Mouse (Mus musculus): ENCODE data around the gene Zfp90. TPM values are rescaled to one million over a fixed set of nuclear protein-coding genes. Genes with fewer than 3 reads are reported as not detected.

The Zfp90 gene
- polyA plus RNA-seq, 1 experiment from 2014 or later: 19.6 TPM

- Histone ChIP-seq H3K27me3 (ENCODE audit: insufficient read depth, low read length) (no peaks in the 10 kb centered on the region), H3K36me3 (ENCODE audit: insufficient read depth) (no peaks in the 10 kb centered on the region), H3K9ac (no peak overlapping the region), H3K4me1 (ENCODE audit: insufficient read depth) (no peaks in the 10 kb centered on the region), H3K4me2 (no peak overlapping the region), H3K27ac (ENCODE audit: low read depth) (no peak overlapping the region), H3K9me3 (ENCODE audit: low read depth, low read length) (no peaks in the 10 kb centered on the region), H3K4me3 (ENCODE audit: low read depth, low read length) (no peak overlapping the region)
- ATAC-seq (ENCODE audit: insufficient read depth) (no peak), DNase-seq (no peak)
- WGBS: 51% methylated on average over 12 of the region's 12 CpGs
- no peak for TF ChIP-seq CTCF (IDR thresholded peaks at IDR 0.05; ENCODE audit: low read depth)
Measured at GRCm38 (mm10) chr8:106452701-106453481, 37.8 kb downstream of the Zfp90 start.

- Histone ChIP-seq H3K4me1 (ENCODE audit: insufficient read depth) (no peaks in the 10 kb centered on the region), H3K4me3 (ENCODE audit: low read depth, low read length) (no peak overlapping the region), H3K9ac (no peak overlapping the region), H3K27ac (ENCODE audit: low read depth) (no peak overlapping the region), H3K36me3 (ENCODE audit: insufficient read depth) (no peaks in the 10 kb centered on the region), H3K9me3 (ENCODE audit: low read depth, low read length) (no peaks in the 10 kb centered on the region), H3K4me2 (no peak overlapping the region), H3K27me3 (ENCODE audit: insufficient read depth, low read length) (no peaks in the 10 kb centered on the region)
- no peak for TF ChIP-seq CTCF (IDR thresholded peaks at IDR 0.05; ENCODE audit: low read depth)
- 54% methylated on average over 11 of the region's 11 CpGs for WGBS
- no peak for ATAC-seq (ENCODE audit: insufficient read depth)
- peak; percentile 12 for DNase-seq
Measured at GRCm38 (mm10) chr8:106454036-106454435, 38.9 kb downstream of the Zfp90 start.

GRCm38 (mm10) chr8:106462131-106462530, 47.0 kb downstream of the Zfp90 start:
- DNase-seq (no peak), ATAC-seq (ENCODE audit: insufficient read depth) (no peak)
- H3K4me2 ChIP-seq: no peak overlapping the region
- no peaks in the 10 kb centered on the region for H3K36me3 ChIP-seq (ENCODE audit: insufficient read depth)
- H3K9ac ChIP-seq: no peak overlapping the region
- no peaks in the 10 kb centered on the region for H3K4me1 ChIP-seq (ENCODE audit: insufficient read depth)
- no peaks in the 10 kb centered on the region for H3K9me3 ChIP-seq (ENCODE audit: low read depth, low read length)
- H3K27ac ChIP-seq (ENCODE audit: low read depth): no peak overlapping the region
- no peak overlapping the region for H3K4me3 ChIP-seq (ENCODE audit: low read depth, low read length)
- no peak for TF ChIP-seq CTCF (IDR thresholded peaks at IDR 0.05; ENCODE audit: low read depth)
- H3K27me3 ChIP-seq (ENCODE audit: insufficient read depth, low read length): no peaks in the 10 kb centered on the region
- 49% methylated on average over 5 of the region's 5 CpGs for WGBS

GRCm38 (mm10) chr8:106463795-106464194, 48.7 kb downstream of the Zfp90 start:
- ATAC-seq (ENCODE audit: insufficient read depth): no peak
- WGBS: 72% methylated on average over 6 of the region's 6 CpGs

GRCm38 (mm10) chr8:106469485-106469884, 54.4 kb downstream of the Zfp90 start:
- WGBS: 35% methylated on average over 7 of the region's 7 CpGs
- DNase-seq (no peak), ATAC-seq (ENCODE audit: insufficient read depth) (no peak)
- no peak overlapping the region for H3K4me3 ChIP-seq (ENCODE audit: low read depth, low read length)
- H3K27me3 ChIP-seq (ENCODE audit: insufficient read depth, low read length): no peaks in the 10 kb centered on the region
- TF ChIP-seq CTCF (IDR thresholded peaks at IDR 0.05; ENCODE audit: low read depth): no peak
- H3K4me2 ChIP-seq: no peak overlapping the region
- H3K4me1 ChIP-seq (ENCODE audit: insufficient read depth): no peaks in the 10 kb centered on the region
- no peak overlapping the region for H3K9ac ChIP-seq
- H3K27ac ChIP-seq (ENCODE audit: low read depth): no peak overlapping the region
- no peaks in the 10 kb centered on the region for H3K36me3 ChIP-seq (ENCODE audit: insufficient read depth)
- H3K9me3 ChIP-seq (ENCODE audit: low read depth, low read length): no peaks in the 10 kb centered on the region

More at GRCm38 (mm10) chr8:106463795-106464194, 48.7 kb downstream of the Zfp90 start:
- Histone ChIP-seq H3K27ac (ENCODE audit: low read depth) (no peak overlapping the region), H3K27me3 (ENCODE audit: insufficient read depth, low read length) (no peaks in the 10 kb centered on the region), H3K4me3 (ENCODE audit: low read depth, low read length) (no peak overlapping the region), H3K9ac (no peak overlapping the region), H3K4me1 (ENCODE audit: insufficient read depth) (no peaks in the 10 kb centered on the region), H3K4me2 (no peak overlapping the region), H3K36me3 (ENCODE audit: insufficient read depth) (no peaks in the 10 kb centered on the region), H3K9me3 (ENCODE audit: low read depth, low read length) (no peaks in the 10 kb centered on the region)
- DNase-seq: no peak
- TF ChIP-seq CTCF (IDR thresholded peaks at IDR 0.05; ENCODE audit: low read depth): no peak

- TF ChIP-seq CTCF (IDR thresholded peaks at IDR 0.05; ENCODE audit: low read depth): no peak
- Histone ChIP-seq H3K4me2 (no peak overlapping the region), H3K27me3 (ENCODE audit: insufficient read depth, low read length) (no peaks in the 10 kb centered on the region), H3K9me3 (ENCODE audit: low read depth, low read length) (no peaks in the 10 kb centered on the region), H3K4me3 (ENCODE audit: low read depth, low read length) (no peak overlapping the region), H3K27ac (ENCODE audit: low read depth) (no peak overlapping the region), H3K36me3 (ENCODE audit: insufficient read depth) (no peaks in the 10 kb centered on the region), H3K4me1 (ENCODE audit: insufficient read depth) (no peaks in the 10 kb centered on the region), H3K9ac (no peak overlapping the region)
- ATAC-seq (ENCODE audit: insufficient read depth): no peak
- no peak for DNase-seq
- WGBS: 73% methylated on average over 5 of the region's 5 CpGs
Measured at GRCm38 (mm10) chr8:106474001-106474400, 58.9 kb downstream of the Zfp90 start.

Other genes with a start within 250 kb of the Zfp90 start
- gene Slc7a6, start 246.5 kb upstream of the Zfp90 start, polyA plus RNA-seq (2014; fragmentation: Nextera tagmentation; extraction: Ambion mirVana): 80.6 and 85.0 TPM in 2 replicates
- gene Slc7a6os, start 204.4 kb upstream of the Zfp90 start, polyA plus RNA-seq (2014; fragmentation: Nextera tagmentation; extraction: Ambion mirVana): 36.7 and 38.6 TPM in 2 replicates
- 48.7 and 53.9 TPM in 2 replicates for gene Prmt7, start 204.4 kb upstream of the Zfp90 start, polyA plus RNA-seq (2014; fragmentation: Nextera tagmentation; extraction: Ambion mirVana)
- gene Smpd3, start 77.3 kb upstream of the Zfp90 start, polyA plus RNA-seq (2014; fragmentation: Nextera tagmentation; extraction: Ambion mirVana): 0.57 and 0.93 TPM in 2 replicates
- gene 6030452D12Rik, start 85.2 kb downstream of the Zfp90 start, polyA plus RNA-seq (2014; fragmentation: Nextera tagmentation; extraction: Ambion mirVana): not detected in 2 replicates
- 13.9 and 15.5 TPM in 2 replicates for gene Cdh3, start 95.6 kb downstream of the Zfp90 start, polyA plus RNA-seq (2014; fragmentation: Nextera tagmentation; extraction: Ambion mirVana)
- 10.1 and 11.4 TPM in 2 replicates for gene Gm10073, start 158.1 kb downstream of the Zfp90 start, polyA plus RNA-seq (2014; fragmentation: Nextera tagmentation; extraction: Ambion mirVana)
- gene Cdh1, start 188.0 kb downstream of the Zfp90 start, polyA plus RNA-seq (2014; fragmentation: Nextera tagmentation; extraction: Ambion mirVana): 85.3 and 89.8 TPM in 2 replicates

All from lung, embryonic 14.5 days (tissue).